10 mouse cellular contexts compared by ENCODE assay signal in the genomic region with DNA sequence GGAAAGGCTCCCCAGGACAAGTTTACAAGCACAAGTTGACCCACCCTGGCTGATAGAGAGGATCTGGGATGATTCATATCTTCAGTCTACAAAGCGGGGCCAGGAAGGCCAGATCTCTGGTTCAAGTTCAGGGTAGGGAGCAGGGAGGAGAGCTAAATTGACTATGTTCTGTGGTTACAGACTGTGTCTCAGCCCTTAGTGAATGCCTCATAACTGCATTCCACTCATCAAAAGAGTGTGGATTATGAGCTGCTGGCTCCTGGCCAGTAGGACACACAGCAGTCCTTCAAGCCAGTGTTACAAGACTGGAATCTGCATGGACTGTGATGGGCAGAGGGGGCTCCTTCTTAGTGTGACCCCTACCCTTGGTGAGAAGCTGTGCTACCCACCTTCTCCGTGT. TPM values are rescaled to one million over a fixed set of nuclear protein-coding genes. Genes with fewer than 3 reads are reported as not detected.
DNase-seq lines count a peak whose midpoint lies in the region; ATAC-seq and TF ChIP-seq lines count a peak whose summit lies in the region.
"Had no signal": no experiment of that assay in that cellular context is flagged by ENCODE, and none has a peak within 500 bp of the region (broad histone marks: within the 10 kb centered on the region; RNA-seq: fewer than 3 reads in every experiment).

No protein-coding gene starts in this region.

- no peak for ATAC-seq in megakaryocyte, adult 5-6 weeks (ENCODE audit: poor library complexity, severe bottlenecking)

- H3K4me3 ChIP-seq in heart, embryonic 10.5 days = no peak overlapping the region
- H3K4me3 ChIP-seq in left cerebral cortex, adult 2 months = no peak overlapping the region
- H3K4me3 ChIP-seq: megakaryocyte, embryonic 14.5 days had no signal

- H3K27me3 ChIP-seq in heart, embryonic 10.5 days (ENCODE audit: insufficient read depth, poor library complexity, severe bottlenecking) = no peaks in the 10 kb centered on the region
- H3K27me3 ChIP-seq: megakaryocyte, embryonic 14.5 days had no signal

- no peaks in the 10 kb centered on the region for H3K9me3 ChIP-seq in heart, embryonic 10.5 days
- H3K9me3 ChIP-seq: megakaryocyte, embryonic 14.5 days had no signal

- DNase-seq in heart, adult 18-20 months = peak; percentile 3 to 13
- no peak for DNase-seq in heart, embryonic 10.5 days (ENCODE audit: low spot score)
- peak; percentile 40 for DNase-seq in urinary bladder, postnatal 14 days (ENCODE audit: low spot score)
- DNase-seq in urinary bladder, postnatal 10 days (ENCODE audit: low spot score) = no peak
- peak; percentile 42 to 49 for DNase-seq in kidney, postnatal 25 days
- DNase-seq in urinary bladder, postnatal 36 days (ENCODE audit: low spot score in 2 of 2) = peak; percentile 8 to 13
- no peak for DNase-seq in left cerebral cortex, adult 2 months (ENCODE audit: extremely low spot score in 1 of 2, low spot score in 2 of 2)
- DNase-seq: cerebellum, adult 11 months had no signal

- peaks cover 15% of the 10 kb centered on the region; the same call in 1 of the 2 replicates for H3K4me1 ChIP-seq in heart, embryonic 10.5 days

- no peak for TF ChIP-seq CTCF in left cerebral cortex, adult 2 months (IDR thresholded peaks at IDR 0.05)

- H3K36me3 ChIP-seq in heart, embryonic 10.5 days = 0 out of 2 replicates have a peak, but pooled peaks cover 2% of the 10 kb centered on the region

- H3K27ac ChIP-seq in heart, embryonic 10.5 days = no peak overlapping the region
- no peak overlapping the region for H3K27ac ChIP-seq in left cerebral cortex, adult 2 months

- intact Hi-C loops in left cerebral cortex, adult 2 months (cut with DNase I) = no loop called here

- WGBS in heart, embryonic 10.5 days = 72% methylated on average over 2 of the region's 2 CpGs

RNA-seq across cellular contexts. Expression of a gene that starts 48.4 kb away (rescaled TPM):
- total RNA-seq in heart, adult 18-20 months (2021) = 10 to 100 TPM; 81.5 to 86.5 TPM
- 8.3 and 11.3 TPM in 2 replicates for polyA plus RNA-seq in heart, embryonic 10.5 days (2016; fragmentation: Nextera tagmentation; extraction: Ambion mirVana)
- 0.36 and 1.6 TPM in 2 replicates for total RNA-seq in megakaryocyte, adult 5-6 weeks (2015)
- total RNA-seq in megakaryocyte, adult 5-6 weeks (2017) = 0.73 and 0.77 TPM in 2 replicates
- 10 to 100 TPM; 45.0 to 51.9 TPM for total RNA-seq in left cerebral cortex, adult 2 months (2021)

Comparison
In these comparisons a context has a peak if more than half of its experiments do, and no peak if none do; other contexts are left out.
1. DNase-seq: peak in heart, adult 18-20 months (2 of 2), urinary bladder, postnatal 14 days (single experiment), kidney, postnatal 25 days (2 of 2) and urinary bladder, postnatal 36 days (2 of 2); none in heart, embryonic 10.5 days (single experiment), urinary bladder, postnatal 10 days (single experiment) and left cerebral cortex, adult 2 months (0 of 2).
2. RNA of a gene that starts 48.4 kb away (total RNA-seq): 81.5 to 86.5 TPM in heart, adult 18-20 months and 45.0 to 51.9 TPM in left cerebral cortex, adult 2 months; 0.36 to 1.6 TPM in megakaryocyte, adult 5-6 weeks; every median in the first group is over 10 times any median in the second.